Mouse (Mus musculus) kidney, adult 2 months (tissue): ENCODE data around the gene Clca2. TPM values are rescaled to one million over a fixed set of nuclear protein-coding genes. Genes with fewer than 3 reads are reported as not detected.
"Not testable (repeated sequence)": the region's sequence is repeated elsewhere in the genome, so short reads cannot be mapped to it uniquely, and the experiment has no call there.

ENCODE experiments used
- DNase-seq: peaks from one replicate; pipeline ENCODE4 v3.0.0; 2021
- H3K27ac ChIP-seq: fragments of 200-500 bp; 2 replicates; pipeline ENCODE4 v1.5.1; 2012; ENCODE audit warnings: low read depth, low read length, control low read depth, inconsistent platforms; ENCODE audit not compliant: insufficient read depth
- H3K27me3 ChIP-seq: fragments of 200-500 bp; replicated peaks from 2 replicates; pipeline ENCODE4 v1.6.1; 2012; ENCODE audit warnings: mild to moderate bottlenecking, moderate library complexity, low read length, inconsistent platforms; ENCODE audit not compliant: control insufficient read depth, insufficient read depth
- H3K36me3 ChIP-seq: fragments of 200-500 bp; 2 replicates; pipeline ENCODE4 v1.6.1; 2012; ENCODE audit warnings: mild to moderate bottlenecking, moderate library complexity, low read length, inconsistent platforms; ENCODE audit not compliant: control insufficient read depth, insufficient read depth
- H3K4me1 ChIP-seq: fragments of 200-500 bp; 2 replicates; pipeline ENCODE4 v1.6.1; 2011; ENCODE audit warnings: low read length; ENCODE audit not compliant: control insufficient read depth, insufficient read depth
- H3K4me3 ChIP-seq: fragments of 200-500 bp; 2 replicates; pipeline ENCODE4 v1.5.1; 2011; ENCODE audit warnings: mild to moderate bottlenecking, low read depth, low read length, control low read depth; ENCODE audit not compliant: insufficient read depth
- CTCF ChIP-seq: fragments of 200-500 bp; conservative IDR thresholded peaks from 2 replicates; pipeline ENCODE4 v1.5.1; 2011; ENCODE audit warnings: low read depth, mild to moderate bottlenecking, control low read depth, low read length, moderate library complexity, mixed read lengths; ENCODE audit not compliant: insufficient read depth, insufficient read length
- POLR2A ChIP-seq: fragments of 200-500 bp; IDR thresholded peaks from one replicate; pipeline ENCODE4 v1.6.1; 2011; ENCODE audit warnings: low read depth, low read length, control low read depth
- WGBS: fragments of 180-500 bp; shearing (Covaris S2); methylation state at CpG from one replicate; pipeline ENCODE4 v1.1.7; 2018; 5-methylcytosine and 5-hydroxymethylcytosine counted together
- polyA plus RNA-seq: library from polyadenylated mRNA; depleted of rRNA; stranded (reverse); fragments of >200 nt; gene quantifications from 2 replicates; pipeline ENCODE4 v1.2.3, GENCODE M21; 2012

The Clca2 gene
- polyA plus RNA-seq, 1 experiment: 0.08 TPM

- no peaks in the 10 kb centered on the region for H3K27me3 ChIP-seq
- WGBS: 38% methylated on average over 8 of the region's 8 CpGs
- H3K4me1 ChIP-seq: no peaks in the 10 kb centered on the region
- no peak for DNase-seq
- TF ChIP-seq POLR2A (no peak), CTCF (no peak)
- no peak overlapping the region for H3K27ac ChIP-seq
- no peaks in the 10 kb centered on the region for H3K36me3 ChIP-seq
- H3K4me3 ChIP-seq: no peak overlapping the region
These were observed 11.2 kb downstream of the Clca2 start for GRCm38 (mm10) chr3:145087857-145088598.

- no peaks in the 10 kb centered on the region for H3K36me3 ChIP-seq
- 78% methylated on average over 14 of the region's 14 CpGs for WGBS
- no peak for DNase-seq
- H3K27ac ChIP-seq: no peak overlapping the region
- no peak overlapping the region for H3K4me3 ChIP-seq
- no peaks in the 10 kb centered on the region for H3K4me1 ChIP-seq
- TF ChIP-seq CTCF: no peak
- no peak for TF ChIP-seq POLR2A
- H3K27me3 ChIP-seq: no peaks in the 10 kb centered on the region
These were observed 13.1 kb downstream of the Clca2 start for GRCm38 (mm10) chr3:145086180-145086579.

- DNase-seq: no peak
These were observed 16.2 kb downstream of the Clca2 start for GRCm38 (mm10) chr3:145083081-145083480.

GRCm38 (mm10) chr3:145080904-145081303 lies 18.3 kb downstream of the Clca2 start:
- no peak overlapping the region for H3K27ac ChIP-seq
- no peak overlapping the region for H3K4me3 ChIP-seq
- no peak for TF ChIP-seq POLR2A
- TF ChIP-seq CTCF: no peak
- no peak for DNase-seq
- H3K4me1 ChIP-seq: no peaks in the 10 kb centered on the region
- 67% methylated on average over 8 of the region's 8 CpGs for WGBS
- H3K27me3 ChIP-seq: no peaks in the 10 kb centered on the region
- no peaks in the 10 kb centered on the region for H3K36me3 ChIP-seq

More at GRCm38 (mm10) chr3:145083081-145083480, 16.2 kb downstream of the Clca2 start:
- TF ChIP-seq POLR2A: no peak
- TF ChIP-seq CTCF: no peak
- Histone ChIP-seq H3K4me3 (no peak overlapping the region), H3K4me1 (no peaks in the 10 kb centered on the region), H3K36me3 (no peaks in the 10 kb centered on the region), H3K27ac (no peak overlapping the region), H3K27me3 (no peaks in the 10 kb centered on the region)
- 64% methylated on average over 1 of the region's 1 CpGs for WGBS

GRCm38 (mm10) chr3:145078405-145078804 lies 20.8 kb downstream of the Clca2 start:
- H3K4me1 ChIP-seq: no peaks in the 10 kb centered on the region
- 81% methylated on average over 6 of the region's 6 CpGs for WGBS
- H3K27me3 ChIP-seq: no peaks in the 10 kb centered on the region
- no peak overlapping the region for H3K4me3 ChIP-seq
- DNase-seq: no peak
- no peaks in the 10 kb centered on the region for H3K36me3 ChIP-seq
- TF ChIP-seq POLR2A (no peak), CTCF (no peak)
- no peak overlapping the region for H3K27ac ChIP-seq

- WGBS: 85% methylated on average over 3 of the region's 3 CpGs
- no peak for DNase-seq
- H3K4me1 ChIP-seq: no peaks in the 10 kb centered on the region
- H3K4me3 ChIP-seq: no peak overlapping the region
- TF ChIP-seq POLR2A: no peak
- no peak for TF ChIP-seq CTCF
- no peaks in the 10 kb centered on the region for H3K36me3 ChIP-seq
- no peak overlapping the region for H3K27ac ChIP-seq
- no peaks in the 10 kb centered on the region for H3K27me3 ChIP-seq
These were observed 26.9 kb downstream of the Clca2 start for GRCm38 (mm10) chr3:145072339-145072738.

GRCm38 (mm10) chr3:145068964-145069363 lies 30.3 kb downstream of the Clca2 start:
- Histone ChIP-seq H3K27ac (no peak overlapping the region), H3K27me3 (no peaks in the 10 kb centered on the region), H3K4me3 (no peak overlapping the region), H3K36me3 (no peaks in the 10 kb centered on the region), H3K4me1 (no peaks in the 10 kb centered on the region)
- no peak for DNase-seq
- WGBS: 78% methylated on average over 4 of the region's 4 CpGs
- TF ChIP-seq POLR2A: no peak
- no peak for TF ChIP-seq CTCF

GRCm38 (mm10) chr3:145055138-145055537 lies 44.1 kb downstream of the Clca2 start:
- WGBS: 92% methylated on average over 3 of the region's 3 CpGs
- not testable (repeated sequence) for H3K27me3 ChIP-seq, H3K4me1 ChIP-seq, H3K27ac ChIP-seq, DNase-seq, H3K36me3 ChIP-seq, H3K4me3 ChIP-seq
